Mouse (Mus musculus): ENCODE data around the gene Mif.
"Not testable (repeated sequence)": the region's sequence is repeated elsewhere in the genome, so short reads cannot be mapped to it uniquely, and the experiment has no call there.

The Mif gene

GRCm38 (mm10) chr10:75872915-75873542, 13.0 kb upstream of the Mif start:
- peak; percentile 68 for DNase-seq (ENCODE audit: low spot score)

DNA sequence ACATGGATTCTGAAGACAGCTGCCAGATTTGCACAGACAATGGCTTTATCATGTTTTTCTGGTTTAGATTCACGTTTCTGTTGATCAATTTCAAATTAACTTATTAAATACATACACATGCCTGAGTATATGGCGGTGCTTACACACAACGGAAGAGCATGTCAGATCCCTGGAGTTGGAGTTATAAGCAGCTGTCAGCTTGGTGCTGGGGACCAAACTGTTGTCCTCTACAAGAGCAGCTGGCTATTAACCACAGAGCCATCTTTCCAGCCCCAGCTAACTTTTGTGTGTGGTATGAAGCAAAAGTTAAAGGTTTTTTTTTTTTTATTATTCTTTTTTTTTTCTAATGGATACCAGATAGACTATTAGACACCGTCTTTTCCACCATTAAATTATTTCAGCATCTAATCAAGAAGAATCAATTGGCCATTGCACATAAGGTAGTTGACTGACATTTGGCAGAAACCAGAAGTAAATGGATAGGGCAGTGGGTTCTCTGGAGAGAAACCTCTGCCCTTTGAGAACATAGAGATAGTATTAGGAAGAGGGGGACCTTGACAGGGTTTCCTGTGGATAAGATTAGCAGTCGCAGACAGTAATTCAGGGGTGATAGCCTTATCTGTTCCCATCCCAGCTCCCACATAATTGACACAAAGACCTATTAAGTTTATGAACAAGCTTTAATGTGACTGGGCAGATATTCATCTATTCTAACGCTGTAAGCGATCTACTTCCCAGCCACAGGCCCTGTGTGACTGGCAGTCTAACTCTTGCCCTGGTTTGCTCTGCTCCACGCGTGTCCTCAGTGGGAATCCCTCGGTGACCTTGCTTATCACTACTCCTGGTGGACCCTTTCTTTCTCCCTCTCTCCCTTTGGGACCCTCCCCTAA, 12.2 kb upstream of the Mif start:
- DNase-seq (ENCODE audit: low spot score), result no peak

- DNase-seq (ENCODE audit: low spot score), result no peak
These were observed 1.5 kb upstream of the Mif start for GRCm38 (mm10) chr10:75861587-75861986.

DNA sequence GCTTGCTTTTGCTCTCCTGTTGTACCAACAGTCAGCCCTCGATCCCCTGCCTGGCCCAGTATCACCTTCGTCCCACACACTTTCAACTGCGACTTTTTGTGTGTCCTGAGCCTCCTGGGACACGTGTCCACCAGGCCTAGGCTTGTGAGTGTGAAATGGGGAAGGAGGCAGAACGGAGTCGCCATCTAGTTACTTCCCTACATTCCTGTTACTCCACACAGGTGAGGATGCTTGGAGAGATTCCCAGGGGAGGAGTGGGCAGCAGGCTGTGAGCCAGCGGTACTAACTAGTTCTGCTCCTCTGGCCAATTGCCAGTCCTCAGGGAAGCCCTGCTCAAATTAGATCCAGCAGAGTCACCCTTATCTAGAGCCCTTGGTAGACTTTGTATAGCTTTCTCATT, 706 bp upstream of the Mif start:
- no peak for DNase-seq (ENCODE audit: low spot score)

DNA sequence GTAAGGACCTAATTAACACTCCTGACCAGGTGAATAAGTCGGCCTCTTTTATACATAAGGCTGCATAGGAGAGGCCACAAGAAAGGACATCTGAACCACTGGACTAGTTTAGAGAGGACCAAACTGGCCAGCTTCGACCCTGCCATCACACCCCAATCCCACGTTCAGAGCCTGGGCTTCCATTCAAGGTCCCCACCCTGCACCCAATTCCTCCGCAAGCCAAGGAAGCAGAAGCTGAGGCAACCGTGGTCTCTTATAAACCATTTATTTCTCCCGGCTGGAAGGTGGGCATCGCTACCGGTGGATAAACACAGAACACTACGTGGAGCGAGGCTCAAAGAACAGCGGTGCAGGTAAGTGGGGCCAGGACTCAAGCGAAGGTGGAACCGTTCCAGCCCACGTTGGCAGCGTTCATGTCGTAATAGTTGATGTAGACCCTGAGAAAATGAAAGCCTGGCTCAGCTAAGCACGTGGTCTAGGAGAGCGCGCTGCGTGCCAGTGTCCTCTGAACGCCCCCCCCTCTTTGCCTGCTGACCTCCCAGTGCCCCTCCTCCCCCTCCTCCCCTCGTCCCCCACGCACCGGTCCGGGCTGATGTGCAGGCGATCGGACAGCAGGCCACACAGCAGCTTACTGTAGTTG, 813 bp downstream of the Mif start:
- no peak for DNase-seq (ENCODE audit: low spot score)

DNA sequence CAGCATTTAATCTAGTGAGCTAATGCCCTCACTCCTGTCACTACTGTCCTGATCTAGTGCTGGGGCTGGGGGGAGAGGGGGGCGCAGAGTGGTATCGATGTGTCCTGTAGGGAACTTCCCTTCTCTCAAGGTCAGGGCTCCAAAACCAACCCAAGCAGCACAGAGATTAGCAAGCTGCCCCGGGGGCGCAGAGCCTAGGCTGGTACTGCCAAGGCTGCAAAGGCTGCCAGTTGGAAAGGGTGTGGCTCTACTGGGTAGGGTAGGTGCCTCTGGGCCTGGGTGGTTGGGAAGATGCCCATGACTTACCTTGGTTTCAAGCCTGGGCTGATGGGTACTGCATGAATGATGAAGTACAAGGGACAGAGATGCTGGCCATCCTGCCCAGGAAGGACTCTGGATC, 2.4 kb downstream of the Mif start:
- no peak for DNase-seq (ENCODE audit: low spot score)

DNA sequence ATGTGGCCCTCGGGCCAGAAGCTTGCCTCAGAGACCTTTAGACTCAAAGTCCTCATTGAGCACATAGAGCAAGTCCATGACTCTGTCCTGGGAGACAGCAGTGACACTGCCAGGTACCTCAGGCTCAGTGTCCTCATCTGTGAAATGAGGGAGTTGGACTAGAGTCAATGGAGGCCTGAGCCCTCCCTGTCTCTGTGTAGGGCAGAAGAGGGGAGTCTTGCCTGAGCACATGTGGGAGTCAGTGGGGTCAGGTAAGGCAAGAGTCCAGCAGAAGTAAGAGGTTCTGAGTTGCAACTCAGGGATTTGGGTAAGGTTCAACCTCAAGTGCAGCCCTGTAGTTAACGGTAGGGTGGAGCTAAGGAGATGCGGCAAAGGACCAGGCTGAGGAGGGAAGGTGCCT, 3.1 kb downstream of the Mif start:
- no peak for DNase-seq (ENCODE audit: low spot score)

GRCm38 (mm10) chr10:75856155-75856907, 3.7 kb downstream of the Mif start:
- DNase-seq (ENCODE audit: low spot score), result no peak

DNA sequence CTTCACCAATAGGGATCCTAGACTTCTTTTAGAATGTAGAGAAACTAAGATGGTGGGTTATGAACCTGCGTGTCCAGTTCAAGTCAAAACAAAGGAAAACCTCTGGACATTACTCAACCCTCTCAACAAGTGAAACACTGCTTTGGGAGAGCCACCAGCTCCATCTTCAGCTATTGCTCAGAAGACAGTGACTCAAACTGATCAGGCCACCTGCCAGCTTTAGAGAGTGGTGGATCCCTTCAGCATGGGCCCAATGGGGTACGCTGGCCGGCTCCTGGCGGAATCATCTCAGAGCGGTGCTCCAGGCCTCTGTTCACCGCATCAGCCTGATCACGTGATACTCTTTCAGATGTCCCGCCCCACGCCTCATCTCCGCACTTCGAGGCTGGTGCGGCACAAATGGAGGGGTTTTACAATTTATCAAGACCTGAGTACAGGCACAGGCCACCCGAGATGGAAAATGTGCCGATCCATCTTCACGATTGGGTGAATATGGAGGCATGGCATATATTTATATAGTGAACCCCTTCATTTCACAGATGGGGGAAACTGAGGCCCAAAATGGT, 4.5 kb downstream of the Mif start:
- no peak for DNase-seq (ENCODE audit: low spot score)

DNA sequence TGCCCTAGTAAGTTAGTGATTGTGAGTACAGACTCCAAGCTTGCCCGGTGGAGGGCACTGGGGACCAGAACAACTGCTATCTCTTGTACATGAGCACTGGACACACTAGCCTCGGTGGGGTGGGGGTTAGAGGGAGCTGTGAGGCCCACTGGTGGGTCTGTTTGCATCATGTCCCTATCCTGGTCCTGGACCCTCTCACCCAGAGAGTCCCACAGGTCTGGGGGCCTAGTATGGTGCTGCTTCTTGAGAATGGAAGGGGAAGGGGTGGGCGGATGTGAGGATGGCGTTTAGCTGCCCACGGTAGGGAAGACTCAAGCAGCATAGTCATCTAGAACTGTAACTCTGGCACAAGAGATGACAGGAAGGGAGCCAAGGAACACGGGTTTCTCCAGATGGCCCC, 5.2 kb downstream of the Mif start:
- no peak for DNase-seq (ENCODE audit: low spot score)

- DNase-seq (ENCODE audit: low spot score), result no peak
These were observed 5.9 kb downstream of the Mif start for GRCm38 (mm10) chr10:75854096-75854495.

GRCm38 (mm10) chr10:75853452-75853851, 6.6 kb downstream of the Mif start:
- peak; percentile 52 for DNase-seq (ENCODE audit: low spot score)

GRCm38 (mm10) chr10:75852539-75853125, 7.4 kb downstream of the Mif start:
- DNase-seq (ENCODE audit: low spot score), result no peak

DNA sequence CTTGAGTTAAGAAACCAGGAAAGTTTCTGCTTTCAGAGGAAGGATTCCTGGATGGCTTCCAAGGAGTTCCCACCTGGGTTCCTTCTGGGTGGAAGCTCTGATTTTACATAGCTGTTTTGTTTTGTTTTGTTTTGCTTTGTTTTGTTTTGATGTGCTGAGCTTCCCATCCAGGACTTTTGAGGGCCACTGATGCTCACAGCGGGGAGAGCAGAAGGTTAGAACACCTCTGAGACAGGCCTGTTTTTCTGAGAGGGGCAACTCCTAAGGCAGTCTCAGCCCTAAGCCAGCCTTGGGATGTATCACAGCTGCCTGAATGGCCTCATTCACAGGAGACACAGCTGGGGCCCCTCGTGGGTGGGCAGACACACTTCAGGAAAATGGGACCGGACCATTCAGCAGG, 8.4 kb downstream of the Mif start:
- DNase-seq (ENCODE audit: low spot score), result no peak

- DNase-seq (ENCODE audit: low spot score), result no peak
These were observed 9.0 kb downstream of the Mif start for GRCm38 (mm10) chr10:75851076-75851475.

DNA sequence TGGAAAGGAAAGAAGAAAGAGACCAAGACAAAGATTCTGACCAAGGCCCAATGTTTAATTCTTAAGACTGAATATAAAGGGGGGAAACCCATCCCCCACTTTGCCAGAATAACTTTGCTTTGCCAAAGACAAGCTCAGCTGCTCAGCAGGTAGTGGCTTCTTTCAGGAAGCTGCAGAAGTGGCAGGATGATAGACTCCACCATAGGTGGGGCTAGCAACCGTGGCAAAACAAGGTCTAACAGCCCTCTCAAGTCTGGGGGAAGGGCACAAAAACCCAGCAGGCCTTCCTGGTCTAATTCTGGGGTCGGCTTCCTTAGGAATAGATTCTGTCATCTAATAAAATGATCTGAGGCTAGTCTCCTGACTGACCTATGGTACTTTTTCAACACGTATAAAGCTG, 11.7 kb downstream of the Mif start:
- DNase-seq (ENCODE audit: low spot score), result no peak

DNA sequence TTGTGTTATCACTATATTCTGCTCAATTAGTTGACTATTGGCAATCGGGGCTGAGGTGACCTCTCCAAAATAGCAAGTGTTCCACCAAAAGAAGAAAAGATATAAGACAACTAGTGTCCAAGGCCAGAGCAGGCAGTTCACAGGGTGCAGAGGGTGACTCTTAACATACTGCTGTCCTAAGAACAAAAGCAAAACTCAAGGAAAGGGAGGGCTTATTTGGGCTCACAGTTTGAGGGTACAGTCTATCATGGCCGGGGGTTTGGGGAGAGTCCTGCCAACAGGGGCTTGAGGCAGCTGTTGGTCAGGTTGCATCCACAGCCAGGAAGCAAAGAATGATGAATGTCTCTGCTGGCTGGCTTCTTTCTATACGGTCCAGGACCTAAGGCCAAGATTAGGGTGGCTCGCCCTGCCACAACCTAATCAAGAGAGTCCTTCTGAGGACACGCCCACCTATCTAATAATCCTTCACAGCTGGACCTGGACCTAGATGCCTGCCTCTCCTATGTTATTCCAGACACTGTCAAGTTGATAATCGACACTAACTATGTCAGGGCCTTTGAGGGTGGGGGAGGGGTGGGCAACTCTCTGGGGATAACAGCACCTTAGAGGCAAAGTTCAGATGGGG, 14.6 kb downstream of the Mif start:
- no peak for DNase-seq (ENCODE audit: low spot score)

GRCm38 (mm10) chr10:75844800-75845199, 15.2 kb downstream of the Mif start:
- no peak for DNase-seq (ENCODE audit: low spot score)

GRCm38 (mm10) chr10:75843898-75844297, 16.1 kb downstream of the Mif start:
- not testable (repeated sequence) for DNase-seq (ENCODE audit: low spot score)

- DNase-seq (ENCODE audit: low spot score), result no peak
These were observed 20.9 kb downstream of the Mif start for GRCm38 (mm10) chr10:75839092-75839491.

GRCm38 (mm10) chr10:75837248-75837759, 22.7 kb downstream of the Mif start, which contains the start of gene Gstt2:
TSS of gene Gstt2 (minus strand) at chr10:75837424.
- DNase-seq (ENCODE audit: low spot score), result peak; percentile 96

Data from ovary, adult 18-20 months (tissue).